Mouse (Mus musculus) small intestine, adult 2 months (tissue): ENCODE data around the gene Dtnbp1.

Source experiments
- CTCF ChIP-seq: fragments of 200-500 bp; IDR thresholded peaks from 2 replicates; pipeline ENCODE4 v1.5.1; 2012; ENCODE audit warnings: low read depth, mild to moderate bottlenecking, control low read depth, inconsistent platforms, low read length, moderate library complexity, mixed read lengths; ENCODE audit not compliant: insufficient replicate concordance, insufficient read length; ENCODE audit errors: extremely low read depth
- POLR2A ChIP-seq: fragments of 200-500 bp; IDR thresholded peaks from 2 replicates; pipeline ENCODE4 v1.6.1; 2012; ENCODE audit warnings: low read depth, mild to moderate bottlenecking, control low read depth, inconsistent platforms, low read length, moderate library complexity

DNA sequence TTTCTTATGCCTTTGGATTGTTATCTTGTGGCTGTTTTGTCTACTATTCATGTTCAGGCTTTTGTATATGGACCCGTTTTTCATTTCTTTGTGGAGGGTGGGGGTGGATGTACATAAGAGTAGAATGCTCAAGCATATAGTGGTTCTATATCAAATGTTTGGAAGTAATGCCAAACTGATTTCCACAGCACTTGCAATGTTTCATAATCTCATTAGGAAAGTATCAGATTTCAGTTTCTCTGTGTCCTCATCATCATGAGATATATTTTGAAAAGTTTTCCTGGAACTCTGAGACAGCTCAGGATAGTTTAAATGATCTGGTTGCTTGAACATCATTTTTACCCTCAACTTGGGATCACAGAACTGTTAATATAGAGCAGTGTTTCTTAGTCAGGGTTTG is 27.8 kb upstream of the Dtnbp1 start:
- no peak for TF ChIP-seq POLR2A
- TF ChIP-seq CTCF, result no peak
